Mouse (Mus musculus): ENCODE measurements around the gene Wdr81.

Wdr81 gene

GRCm38 (mm10) chr11:75438194-75438593, 16.3 kb downstream of the Wdr81 start:
- no peak for DNase-seq (ENCODE audit: low read depth, low spot score)

GRCm38 (mm10) chr11:75434138-75434537, 20.4 kb downstream of the Wdr81 start:
- no peak for DNase-seq (ENCODE audit: low read depth, low spot score)

GRCm38 (mm10) chr11:75431307-75431706, 23.2 kb downstream of the Wdr81 start:
- DNase-seq (ENCODE audit: low read depth, low spot score): no peak

- DNase-seq (ENCODE audit: low read depth, low spot score): no peak
These were observed 25.4 kb downstream of the Wdr81 start for GRCm38 (mm10) chr11:75429019-75429705.

- DNase-seq (ENCODE audit: low read depth, low spot score): no peak
These were observed 30.1 kb downstream of the Wdr81 start for GRCm38 (mm10) chr11:75424459-75424858.

GRCm38 (mm10) chr11:75424033-75424432, 30.5 kb downstream of the Wdr81 start:
- DNase-seq (ENCODE audit: low read depth, low spot score): no peak

GRCm38 (mm10) chr11:75423091-75423490, 31.4 kb downstream of the Wdr81 start:
- no peak for DNase-seq (ENCODE audit: low read depth, low spot score)

GRCm38 (mm10) chr11:75422013-75422792, 32.3 kb downstream of the Wdr81 start, which contains the start of gene Serpinf1:
Gene Serpinf1, minus strand, starts transcription at chr11:75422701.
- DNase-seq (ENCODE audit: low read depth, low spot score): peak; percentile 45

GRCm38 (mm10) chr11:75421375-75422012, 33.0 kb downstream of the Wdr81 start:
- peak; percentile 50 for DNase-seq (ENCODE audit: low read depth, low spot score)

GRCm38 (mm10) chr11:75420810-75421374, 33.6 kb downstream of the Wdr81 start:
- no peak for DNase-seq (ENCODE audit: low read depth, low spot score)

- no peak for DNase-seq (ENCODE audit: low read depth, low spot score)
These were observed 34.5 kb downstream of the Wdr81 start for GRCm38 (mm10) chr11:75420037-75420436.

GRCm38 (mm10) chr11:75415994-75416393, 38.5 kb downstream of the Wdr81 start:
- no peak for DNase-seq (ENCODE audit: low read depth, low spot score)

- DNase-seq (ENCODE audit: low read depth, low spot score): no peak
These were observed 39.4 kb downstream of the Wdr81 start for GRCm38 (mm10) chr11:75415096-75415495.

GRCm38 (mm10) chr11:75410591-75410990, 43.9 kb downstream of the Wdr81 start:
- no peak for DNase-seq (ENCODE audit: low read depth, low spot score)

GRCm38 (mm10) chr11:75409679-75410575, 44.6 kb downstream of the Wdr81 start:
- no peak for DNase-seq (ENCODE audit: low read depth, low spot score)

- DNase-seq (ENCODE audit: low read depth, low spot score): peak; percentile 62
These were observed 47.7 kb downstream of the Wdr81 start for GRCm38 (mm10) chr11:75406865-75407264.

GRCm38 (mm10) chr11:75406104-75406503, 48.4 kb downstream of the Wdr81 start:
- no peak for DNase-seq (ENCODE audit: low read depth, low spot score)

- no peak for DNase-seq (ENCODE audit: low read depth, low spot score)
These were observed 49.7 kb downstream of the Wdr81 start for GRCm38 (mm10) chr11:75404801-75405200.

GRCm38 (mm10) chr11:75403301-75404052, 51.0 kb downstream of the Wdr81 start:
- no peak for DNase-seq (ENCODE audit: low read depth, low spot score)

GRCm38 (mm10) chr11:75402271-75402690, 52.2 kb downstream of the Wdr81 start:
- peak; percentile 63 for DNase-seq (ENCODE audit: low read depth, low spot score)

All from mesoderm, embryonic 11.5 days (tissue).